Mouse (Mus musculus) lung, postnatal 0 days (tissue): ENCODE measurements around the gene Sept10.

Source experiments
- CTCF ChIP-seq: IDR thresholded peaks from 2 replicates; pipeline ENCODE4 v1.5.1; 2016; ENCODE audit warnings: antibody characterized with exemption, mild to moderate bottlenecking
- EP300 ChIP-seq: IDR thresholded peaks from 2 replicates; pipeline ENCODE4 v1.6.1; 2016; ENCODE audit warnings: antibody characterized with exemption, mild to moderate bottlenecking, control low read depth

- no peak for TF ChIP-seq EP300
- TF ChIP-seq CTCF = no peak
Observed at GRCm38 (mm10) chr10:59223301-59223700, 1.7 kb upstream of the Sept10 start.
